Mouse (Mus musculus): Measurements from ENCODE around the gene Cmtm2b.

The Cmtm2b gene

DNA sequence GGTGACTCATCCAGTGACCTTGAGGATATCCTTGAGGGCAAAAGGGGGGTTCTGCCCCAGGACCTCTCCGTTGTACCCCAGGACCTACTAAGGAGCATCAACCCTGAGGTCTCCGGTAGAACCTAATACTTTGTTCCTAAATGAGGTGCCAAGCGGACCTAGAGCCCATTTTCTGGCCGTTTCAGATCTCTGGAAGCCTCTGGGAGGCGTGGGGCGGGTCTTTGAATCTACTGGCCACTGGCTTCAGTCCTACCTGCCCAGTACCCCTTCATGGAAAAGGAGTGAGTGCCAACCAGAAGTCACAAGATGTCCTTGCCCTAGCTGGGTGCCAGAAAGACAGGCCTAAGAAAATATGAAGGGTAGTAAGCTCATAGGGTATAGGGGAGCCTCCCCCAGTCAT lies 19.6 kb downstream of the Cmtm2b start:
- DNase-seq (ENCODE audit: extremely low read depth, low read depth, low spot score): no peak

DNA sequence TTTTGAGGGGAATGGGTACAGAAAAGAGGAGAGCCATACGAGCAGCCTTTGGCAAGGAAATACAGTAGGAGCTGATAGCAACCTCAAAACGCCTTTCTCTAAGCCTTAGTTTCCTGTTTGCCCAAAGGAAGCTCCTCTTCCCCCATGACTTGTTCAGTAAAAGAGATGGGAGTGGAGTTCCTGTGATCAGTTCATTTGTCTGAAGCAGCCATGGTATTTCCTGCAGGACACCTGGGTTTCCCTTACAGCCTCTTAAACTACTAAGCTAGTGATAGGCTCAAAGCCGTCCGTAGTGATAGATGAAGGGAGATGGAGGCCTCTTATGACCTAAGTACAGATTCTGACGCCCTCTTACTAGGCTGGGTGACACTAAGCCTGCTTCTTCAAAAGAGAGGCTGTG lies 20.4 kb downstream of the Cmtm2b start:
- DNase-seq (ENCODE audit: extremely low read depth, low read depth, low spot score): no peak

- DNase-seq (ENCODE audit: extremely low read depth, low read depth, low spot score): no peak
Measured at GRCm38 (mm10) chr8:104343957-104344356, 21.9 kb downstream of the Cmtm2b start.

DNA sequence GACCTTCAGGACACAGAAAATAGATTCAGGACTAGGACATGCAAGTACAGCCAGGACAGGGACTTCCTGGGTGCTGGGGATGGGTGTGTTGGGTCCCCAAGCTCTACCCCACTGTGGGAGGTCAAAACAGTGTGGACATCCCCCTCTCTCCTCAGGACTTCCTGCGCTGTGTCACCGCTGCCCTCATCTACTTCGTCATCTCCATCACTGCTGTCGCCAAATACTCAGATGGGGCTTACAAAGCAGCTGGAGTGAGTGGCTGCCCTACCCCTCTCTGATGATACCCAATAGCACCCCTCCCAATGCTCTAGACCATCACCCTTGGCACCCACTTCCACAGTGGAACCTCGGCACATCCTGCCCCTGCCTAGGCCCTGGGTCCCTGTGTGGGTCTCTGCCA lies 22.6 kb downstream of the Cmtm2b start:
- DNase-seq (ENCODE audit: extremely low read depth, low read depth, low spot score): no peak

DNA sequence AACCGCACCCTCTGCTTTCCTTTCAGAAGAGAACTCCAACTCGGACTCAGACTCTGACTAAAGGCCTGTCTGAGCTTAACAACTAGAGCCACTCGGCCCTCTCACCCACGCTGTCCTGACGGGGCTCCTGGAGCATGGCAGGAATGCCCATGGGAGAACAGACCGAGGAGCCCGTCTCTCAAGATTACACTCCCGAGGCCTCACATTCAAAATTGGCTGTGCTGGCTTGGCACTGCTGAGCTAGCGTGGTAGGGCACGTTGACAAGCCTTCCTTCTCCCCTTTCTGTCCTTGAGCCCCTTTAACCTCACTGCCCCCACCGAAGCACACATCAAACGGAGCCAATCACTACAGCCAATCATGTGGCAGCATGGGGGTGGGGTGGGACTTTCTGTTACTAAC lies 24.7 kb downstream of the Cmtm2b start:
- no peak for DNase-seq (ENCODE audit: extremely low read depth, low read depth, low spot score)

DNA sequence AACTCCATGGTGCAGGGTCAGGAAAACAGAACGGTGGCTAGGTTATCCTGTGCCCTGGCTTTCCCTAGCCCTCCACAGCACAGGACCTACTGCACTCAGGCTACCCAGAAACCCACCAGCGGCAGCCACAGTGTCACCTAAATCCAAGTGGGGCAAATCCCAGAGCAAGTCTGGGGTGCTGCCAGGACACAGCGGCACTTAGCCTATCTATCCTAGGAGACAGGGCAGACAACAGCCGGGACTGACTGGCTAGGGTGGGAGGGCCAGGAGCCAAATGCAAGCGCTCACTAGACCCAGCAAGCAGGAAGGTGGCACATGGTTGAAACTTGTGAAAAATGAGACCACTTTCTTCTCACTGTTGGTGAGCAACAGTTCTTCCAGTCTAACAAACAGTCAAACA lies 26.9 kb downstream of the Cmtm2b start:
- DNase-seq (ENCODE audit: extremely low read depth, low read depth, low spot score): no peak

DNA sequence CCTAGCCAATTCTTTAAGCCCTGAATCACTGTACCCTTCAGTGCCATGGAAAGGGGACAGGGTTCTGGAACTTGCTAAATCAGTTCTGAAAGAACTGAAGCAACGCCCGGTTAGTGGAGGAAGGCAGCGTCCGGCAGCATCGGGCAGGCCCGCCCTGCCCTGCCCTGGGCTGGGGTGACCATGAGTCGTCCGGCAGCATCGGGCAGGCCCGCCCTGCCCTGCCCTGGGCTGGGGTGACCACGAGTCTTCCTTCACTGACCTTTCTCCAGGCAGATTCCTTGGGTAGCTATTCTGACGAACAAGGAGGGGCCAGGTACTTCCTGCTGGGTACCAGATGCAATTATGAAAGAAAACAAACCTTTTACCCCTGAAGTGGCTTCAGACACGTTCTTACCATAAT lies 28.0 kb downstream of the Cmtm2b start:
- DNase-seq (ENCODE audit: extremely low read depth, low read depth, low spot score): no peak

DNA sequence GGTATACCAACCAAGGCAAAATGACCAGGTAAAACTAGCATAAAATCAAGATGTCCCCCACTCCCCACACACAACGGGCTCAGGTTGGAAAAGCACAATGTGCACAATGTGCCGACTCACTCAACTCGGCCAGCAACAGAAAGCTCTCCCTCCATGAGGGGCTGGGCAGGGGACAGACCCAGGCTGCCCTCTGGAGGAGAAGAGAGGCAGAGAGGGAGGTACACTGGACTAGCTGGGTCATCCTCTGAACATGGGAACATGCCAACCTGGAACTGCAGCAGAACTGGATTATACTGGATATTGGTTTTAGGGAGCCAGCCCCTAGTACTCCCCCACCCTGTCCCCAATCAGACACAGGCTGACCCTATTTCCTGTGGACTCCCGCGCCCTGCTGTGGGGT lies 31.2 kb downstream of the Cmtm2b start:
- DNase-seq (ENCODE audit: extremely low read depth, low read depth, low spot score): no peak

- DNase-seq (ENCODE audit: extremely low read depth, low read depth, low spot score): no peak
Measured at GRCm38 (mm10) chr8:104354504-104354903, 32.5 kb downstream of the Cmtm2b start.

GRCm38 (mm10) chr8:104358637-104359036 lies 36.6 kb downstream of the Cmtm2b start:
- no peak for DNase-seq (ENCODE audit: extremely low read depth, low read depth, low spot score)

DNA sequence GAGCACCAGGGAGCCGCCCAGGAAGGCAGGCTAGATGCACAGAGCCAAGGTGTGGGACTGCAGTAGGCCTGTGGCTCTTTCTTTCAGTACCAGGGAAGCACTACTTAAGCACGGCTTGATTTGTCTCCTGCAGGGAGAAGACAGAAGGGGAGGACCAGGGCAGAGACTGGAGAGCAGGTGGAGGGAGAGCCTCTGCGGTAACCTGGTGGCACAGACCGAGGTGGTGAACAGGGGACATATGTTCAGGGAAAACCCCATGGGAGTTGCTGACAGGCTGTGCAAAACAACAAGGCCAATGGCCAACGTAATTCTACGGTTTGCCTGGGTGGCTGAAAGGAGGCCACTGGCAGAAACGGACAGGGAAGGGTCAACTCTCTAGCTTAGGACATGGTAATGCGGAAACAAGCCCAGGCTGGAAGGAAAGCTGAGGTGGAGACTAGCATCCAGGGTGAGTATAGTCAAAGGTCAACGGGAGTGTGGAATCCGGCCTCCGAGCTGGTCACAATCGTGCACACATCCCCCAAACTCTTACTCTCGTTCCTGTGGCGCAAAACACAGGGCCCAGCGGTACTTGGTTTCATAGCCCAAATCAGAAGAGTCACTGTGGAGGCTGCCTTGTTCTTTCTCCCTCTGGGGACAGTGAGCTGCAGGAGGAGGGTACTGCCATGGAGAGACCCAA lies 37.9 kb downstream of the Cmtm2b start:
- DNase-seq (ENCODE audit: extremely low read depth, low read depth, low spot score): no peak

DNA sequence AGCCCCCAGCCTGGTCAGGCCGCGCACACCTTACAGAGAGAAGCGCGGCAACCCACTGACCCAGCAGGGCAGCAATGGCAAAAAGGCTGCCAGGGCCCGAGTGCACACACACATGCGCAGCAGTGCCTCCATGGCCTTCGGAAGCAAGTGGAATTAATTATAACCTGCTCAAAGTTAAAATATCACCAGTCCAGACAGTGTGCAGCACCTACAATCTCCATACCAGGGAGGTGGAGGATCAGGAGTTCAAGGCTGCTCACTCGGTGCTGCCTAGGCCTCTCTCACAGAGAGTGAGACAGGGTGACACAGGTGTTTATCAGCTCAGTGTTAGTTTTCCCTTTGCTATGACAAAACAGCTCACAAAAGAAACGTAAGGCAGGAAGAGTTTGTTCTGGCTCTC lies 43.7 kb downstream of the Cmtm2b start:
- DNase-seq (ENCODE audit: extremely low read depth, low read depth, low spot score): no peak

GRCm38 (mm10) chr8:104367398-104367797 lies 45.4 kb downstream of the Cmtm2b start:
- DNase-seq (ENCODE audit: extremely low read depth, low read depth, low spot score): no peak

GRCm38 (mm10) chr8:104369591-104369990 lies 47.6 kb downstream of the Cmtm2b start:
- DNase-seq (ENCODE audit: extremely low read depth, low read depth, low spot score): no peak

- DNase-seq (ENCODE audit: extremely low read depth, low read depth, low spot score): no peak
Measured at GRCm38 (mm10) chr8:104370071-104370470, 48.0 kb downstream of the Cmtm2b start.

GRCm38 (mm10) chr8:104371121-104371520 lies 49.1 kb downstream of the Cmtm2b start:
- no peak for DNase-seq (ENCODE audit: extremely low read depth, low read depth, low spot score)

- no peak for DNase-seq (ENCODE audit: extremely low read depth, low read depth, low spot score)
Measured at GRCm38 (mm10) chr8:104373779-104374178, 51.7 kb downstream of the Cmtm2b start.

GRCm38 (mm10) chr8:104374269-104374668 lies 52.2 kb downstream of the Cmtm2b start:
- no peak for DNase-seq (ENCODE audit: extremely low read depth, low read depth, low spot score)

- DNase-seq (ENCODE audit: extremely low read depth, low read depth, low spot score): peak; percentile 73
Measured at GRCm38 (mm10) chr8:104374864-104375846, 53.1 kb downstream of the Cmtm2b start.

DNA sequence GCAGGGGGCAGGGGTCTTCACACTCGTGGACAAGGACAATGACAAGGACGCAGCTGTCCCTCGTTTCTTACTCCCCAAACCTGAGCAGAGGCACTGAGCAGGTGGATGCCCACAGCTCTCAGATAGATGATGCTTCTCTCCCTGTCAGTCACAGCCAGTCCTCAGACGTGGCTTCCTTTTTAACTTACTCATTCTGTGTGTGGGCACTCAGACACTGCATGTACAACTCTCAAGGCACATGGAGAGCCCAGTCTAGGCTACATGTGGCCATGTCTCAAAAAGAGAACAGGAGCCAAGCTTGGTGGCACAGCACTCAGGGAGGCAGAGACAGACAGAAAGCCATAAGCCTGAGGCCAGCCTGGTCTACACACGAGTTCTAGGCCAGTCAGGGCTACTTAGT lies 53.9 kb downstream of the Cmtm2b start:
- no peak for DNase-seq (ENCODE audit: extremely low read depth, low read depth, low spot score)

- no peak for DNase-seq (ENCODE audit: extremely low read depth, low read depth, low spot score)
Measured at GRCm38 (mm10) chr8:104376669-104377068, 54.6 kb downstream of the Cmtm2b start.

GRCm38 (mm10) chr8:104379301-104379836 lies 57.3 kb downstream of the Cmtm2b start:
- no peak for DNase-seq (ENCODE audit: extremely low read depth, low read depth, low spot score)
